Comparison of ENCODE assay signal across 10 mouse cellular contexts in genomic region chr6:80018765-80019164, GRCm38 (mm10). TPM values are rescaled to one million over a fixed set of nuclear protein-coding genes. Genes with fewer than 3 reads are reported as not detected.
A peak's percentile ranks its signal among the peaks of the same experiment; 100 is the strongest.
DNase-seq lines count a peak whose midpoint lies in the region; ATAC-seq lines count a peak whose summit lies in the region.
"Had no signal": no experiment of that assay in that cellular context is flagged by ENCODE, and none has a peak within 500 bp of the region (broad histone marks: within the 10 kb centered on the region; RNA-seq: fewer than 3 reads in every experiment).

Gene Lrrtm4, plus strand, starts transcription at chr6:80018877.

- no peaks in the 10 kb centered on the region for H3K9me3 ChIP-seq in embryonic facial prominence, embryonic 10.5 days
- H3K9me3 ChIP-seq in hindbrain, embryonic 15.5 days, result no peaks in the 10 kb centered on the region
- H3K9me3 ChIP-seq in limb, embryonic 11.5 days (ENCODE audit: control insufficient read depth, low read length), result no peaks in the 10 kb centered on the region
- H3K9me3 ChIP-seq: liver, embryonic 15.5 days had no signal

- 15% methylated on average over 6 of the region's 6 CpGs for WGBS in embryonic facial prominence, embryonic 10.5 days
- WGBS in hindbrain, embryonic 15.5 days, result 3% methylated on average over 6 of the region's 6 CpGs
- whole genome bisulfite sequencing in limb, embryonic 11.5 days, result 2% methylated on average over 6 of the region's 6 CpGs

- peak within 1 kb of the TSS; percentile 53 for H3K4me3 ChIP-seq in embryonic facial prominence, embryonic 10.5 days
- peak within 1 kb of the TSS; percentile 56 for H3K4me3 ChIP-seq in hindbrain, embryonic 15.5 days
- peak within 1 kb of the TSS; percentile 20 for H3K4me3 ChIP-seq in limb, embryonic 11.5 days (ENCODE audit: low read depth, low read length)
- H3K4me3 ChIP-seq: liver, embryonic 15.5 days had no signal

- peak; percentile 15 for DNase-seq in kidney, postnatal 14 days
- DNase-seq in kidney, adult 8-10 months, result no peak
- DNase-seq in embryonic facial prominence, embryonic 10.5 days (ENCODE audit: low spot score), result peak; percentile 19
- DNase-seq in limb, embryonic 11.5 days (ENCODE audit: low spot score), result peak; percentile 50
- DNase-seq in right cerebral cortex, postnatal 25 days, result peak; percentile 64
- DNase-seq in urinary bladder, postnatal 25 days (ENCODE audit: low spot score), result no peak
- DNase-seq in lung, postnatal 36 days, result no peak

- peak within 1 kb of the TSS; percentile 72 for H3K4me2 ChIP-seq in hindbrain, embryonic 15.5 days
- H3K4me2 ChIP-seq in limb, embryonic 11.5 days (ENCODE audit: low read depth, severe bottlenecking), result peak within 1 kb of the TSS; percentile 47
- H3K4me2 ChIP-seq: liver, embryonic 15.5 days had no signal

- H3K27ac ChIP-seq in embryonic facial prominence, embryonic 10.5 days (replicated peaks), result no peak within 1 kb of the TSS
- H3K27ac ChIP-seq in hindbrain, embryonic 15.5 days (replicated peaks), result peak within 1 kb of the TSS; percentile 86
- H3K27ac ChIP-seq in limb, embryonic 11.5 days (replicated peaks; ENCODE audit: low read depth, low read length), result no peak within 1 kb of the TSS
- H3K27ac ChIP-seq: liver, embryonic 15.5 days had no signal

- no peaks in the 10 kb centered on the region for H3K36me3 ChIP-seq in embryonic facial prominence, embryonic 10.5 days (replicated peaks)
- H3K36me3 ChIP-seq in hindbrain, embryonic 15.5 days, result 0 out of 2 replicates have a peak, but pooled peaks cover 3% of the 10 kb centered on the region
- H3K36me3 ChIP-seq in limb, embryonic 11.5 days (ENCODE audit: control insufficient read depth, insufficient read depth, low read length), result no peaks in the 10 kb centered on the region
- H3K36me3 ChIP-seq: liver, embryonic 15.5 days had no signal

- peaks cover 4% of the 10 kb centered on the region; the same call in 1 of the 2 replicates for H3K4me1 ChIP-seq in embryonic facial prominence, embryonic 10.5 days
- H3K4me1 ChIP-seq in hindbrain, embryonic 15.5 days (replicated peaks), result peaks cover 3% of the 10 kb centered on the region; the same call in 1 of the 2 replicates
- H3K4me1 ChIP-seq in limb, embryonic 11.5 days (ENCODE audit: control insufficient read depth, insufficient read depth, low read length), result no peaks in the 10 kb centered on the region
- H3K4me1 ChIP-seq: liver, embryonic 15.5 days had no signal

- H3K9ac ChIP-seq in hindbrain, embryonic 15.5 days, result peak within 1 kb of the TSS; percentile 40
- no peak within 1 kb of the TSS for H3K9ac ChIP-seq in limb, embryonic 11.5 days (ENCODE audit: low read length)
- H3K9ac ChIP-seq: liver, embryonic 15.5 days had no signal

- no peaks in the 10 kb centered on the region for H3K27me3 ChIP-seq in embryonic facial prominence, embryonic 10.5 days (replicated peaks; ENCODE audit: low read depth, poor library complexity, severe bottlenecking)
- H3K27me3 ChIP-seq in hindbrain, embryonic 15.5 days, result no peaks in the 10 kb centered on the region
- no peaks in the 10 kb centered on the region for H3K27me3 ChIP-seq in limb, embryonic 11.5 days (ENCODE audit: control insufficient read depth, insufficient read depth, low read length)
- H3K27me3 ChIP-seq: liver, embryonic 15.5 days had no signal

- peak; percentile 95 for ATAC-seq in hindbrain, embryonic 15.5 days (ENCODE audit: low FRiP score, low read depth)
- ATAC-seq in limb, embryonic 11.5 days (ENCODE audit: insufficient number of reproducible peaks, low FRiP score, low TSS enrichment, low read depth), result peak; percentile 86
- ATAC-seq: Patski had no signal

RNA-seq across cellular contexts. Expression of gene Lrrtm4, which starts in this region (rescaled TPM):
- 0.65 and 0.75 TPM in 2 replicates for polyA plus RNA-seq in embryonic facial prominence, embryonic 10.5 days (2016; fragmentation: Nextera tagmentation; extraction: Ambion mirVana)
- 15.8 and 15.9 TPM in 2 replicates for polyA plus RNA-seq in hindbrain, embryonic 15.5 days (2015; fragmentation: Nextera tagmentation; extraction: Ambion mirVana)
- polyA plus RNA-seq in limb, embryonic 11.5 days (2014; fragmentation: Nextera tagmentation; extraction: Ambion mirVana), result 0.95 and 1.3 TPM in 2 replicates
- polyA plus RNA-seq: Patski had no signal

Comparison
In these comparisons a context has a peak if more than half of its experiments do, and no peak if none do; other contexts are left out.
1. DNase-seq: peak in kidney, postnatal 14 days (single experiment), limb, embryonic 11.5 days (single experiment) and right cerebral cortex, postnatal 25 days (single experiment); none in kidney, adult 8-10 months (0 of 2), urinary bladder, postnatal 25 days (single experiment) and lung, postnatal 36 days (single experiment).
2. Peak in DNase-seq and H3K4me3 ChIP-seq in embryonic facial prominence, embryonic 10.5 days; RNA of the gene not detected or under 1 TPM.
3. Peak in every context shown above with its lines, with median percentiles within 50 percentile points of each other: H3K4me3 ChIP-seq.